Mouse (Mus musculus): ENCODE results near the gene Card9. TPM values are rescaled to one million over a fixed set of nuclear protein-coding genes. Genes with fewer than 3 reads are reported as not detected.

Card9 gene
- polyA plus RNA-seq, 1 experiment from 2014 or later = 0.50 TPM

GRCm38 (mm10) chr2:26325386-26326181 is 35.1 kb downstream of the Card9 start:
- no peak overlapping the region; the same call in 1 of the 2 replicates for H3K27ac ChIP-seq
- H3K36me3 ChIP-seq = peaks cover 87% of the 10 kb centered on the region
- WGBS = 68% methylated on average over 15 of the region's 15 CpGs
- no peaks in the 10 kb centered on the region for H3K4me1 ChIP-seq (replicated peaks)
- H3K4me2 ChIP-seq = no peak overlapping the region
- H3K4me3 ChIP-seq (replicated peaks) = no peak overlapping the region
- H3K27me3 ChIP-seq = no peaks in the 10 kb centered on the region
- H3K9ac ChIP-seq (replicated peaks) = no peak overlapping the region
- no peaks in the 10 kb centered on the region for H3K9me3 ChIP-seq
- ATAC-seq (ENCODE audit: insufficient number of reproducible peaks, insufficient read depth, low FRiP score, low TSS enrichment, low read depth) = peak; percentile 73

DNA sequence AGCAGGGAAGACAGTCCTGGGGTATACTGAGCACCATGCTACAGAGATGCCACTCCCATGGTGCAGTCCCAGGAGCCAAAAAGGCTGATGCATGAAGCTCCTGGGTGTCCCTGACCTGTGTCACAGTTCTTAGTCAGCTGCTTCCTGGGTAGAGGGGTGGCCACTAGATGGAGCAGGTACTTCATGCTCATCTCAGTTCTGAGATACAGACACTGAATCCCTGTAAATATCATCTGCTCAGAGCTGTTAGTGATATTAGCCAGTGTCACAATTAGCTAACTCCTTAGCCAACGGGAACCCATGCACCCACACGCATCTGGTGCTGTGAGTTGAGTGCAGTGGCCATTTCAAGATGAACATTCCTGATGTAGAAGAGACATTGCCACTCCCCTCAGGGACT is 35.8 kb downstream of the Card9 start:
- Histone ChIP-seq H3K27me3 (no peaks in the 10 kb centered on the region), H3K4me1 (replicated peaks) (no peaks in the 10 kb centered on the region), H3K36me3 (peaks cover 86% of the 10 kb centered on the region), H3K27ac (no peak overlapping the region), H3K9me3 (no peaks in the 10 kb centered on the region), H3K9ac (replicated peaks) (no peak overlapping the region), H3K4me2 (no peak overlapping the region), H3K4me3 (replicated peaks) (no peak overlapping the region)
- no peak for ATAC-seq (ENCODE audit: insufficient number of reproducible peaks, insufficient read depth, low FRiP score, low TSS enrichment, low read depth)
- 79% methylated on average over 2 of the region's 2 CpGs for WGBS

DNA sequence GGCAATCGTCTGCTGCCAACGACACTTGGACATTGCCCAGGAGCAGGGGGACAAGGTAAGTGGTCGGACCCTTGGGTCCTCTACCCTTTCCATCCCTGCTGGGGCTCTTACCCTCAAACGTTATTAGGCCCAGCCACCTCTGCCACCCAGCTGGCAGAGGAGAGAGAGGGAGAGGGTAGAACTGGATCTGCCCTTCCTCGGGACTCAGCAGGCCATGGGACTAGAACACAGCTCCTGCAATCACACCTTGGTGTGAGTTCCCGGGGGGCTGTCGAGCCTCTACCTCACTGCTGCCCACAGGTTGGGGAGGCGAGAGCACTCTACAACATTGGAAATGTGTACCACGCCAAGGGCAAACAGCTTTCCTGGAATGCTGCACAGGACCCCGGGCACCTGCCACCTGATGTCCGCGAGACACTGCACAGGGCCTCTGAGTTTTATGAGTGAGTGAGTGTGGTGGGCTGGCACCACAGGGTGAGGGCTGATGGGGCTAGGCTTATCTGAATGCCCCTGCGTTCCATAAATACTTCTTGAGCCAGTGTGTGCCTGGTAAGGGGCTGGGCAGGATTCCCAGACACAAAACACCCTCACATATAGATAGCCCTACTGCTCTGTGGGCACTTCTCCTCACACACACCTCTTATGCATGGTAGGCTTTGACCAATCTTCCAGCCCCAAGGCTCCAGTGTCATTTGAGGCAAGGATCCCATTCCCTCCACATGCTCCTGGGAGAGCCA is 37.0 kb downstream of the Card9 start:
- H3K4me2 ChIP-seq = no peak overlapping the region

GRCm38 (mm10) chr2:26320245-26321185 is 40.2 kb downstream of the Card9 start:
- Histone ChIP-seq H3K27ac (no peak overlapping the region), H3K4me3 (replicated peaks) (no peak overlapping the region), H3K27me3 (no peaks in the 10 kb centered on the region), H3K4me1 (replicated peaks) (peaks cover 34% of the 10 kb centered on the region), H3K4me2 (no peak overlapping the region), H3K9me3 (no peaks in the 10 kb centered on the region), H3K36me3 (peaks cover 64% of the 10 kb centered on the region), H3K9ac (replicated peaks) (no peak overlapping the region)
- no peak for ATAC-seq (ENCODE audit: insufficient number of reproducible peaks, insufficient read depth, low FRiP score, low TSS enrichment, low read depth)
- 92% methylated on average over 14 of the region's 14 CpGs for WGBS

More for the DNA sequence above, 37.0 kb downstream of the Card9 start:
- Histone ChIP-seq H3K9ac (replicated peaks) (no peak overlapping the region), H3K4me3 (replicated peaks) (no peak overlapping the region), H3K9me3 (no peaks in the 10 kb centered on the region), H3K4me1 (replicated peaks) (peaks cover 5% of the 10 kb centered on the region), H3K36me3 (peaks cover 84% of the 10 kb centered on the region), H3K27me3 (no peaks in the 10 kb centered on the region), H3K27ac (no peak overlapping the region)
- 90% methylated on average over 13 of the region's 13 CpGs for WGBS
- ATAC-seq (ENCODE audit: insufficient number of reproducible peaks, insufficient read depth, low FRiP score, low TSS enrichment, low read depth) = no peak

GRCm38 (mm10) chr2:26319519-26320244 is 41.0 kb downstream of the Card9 start:
- Histone ChIP-seq H3K27me3 (no peaks in the 10 kb centered on the region), H3K27ac (no peak overlapping the region), H3K9ac (replicated peaks) (no peak overlapping the region), H3K4me1 (replicated peaks) (peaks cover 41% of the 10 kb centered on the region), H3K4me2 (no peak overlapping the region), H3K4me3 (replicated peaks) (no peak overlapping the region), H3K36me3 (peaks cover 56% of the 10 kb centered on the region), H3K9me3 (no peaks in the 10 kb centered on the region)
- WGBS = 91% methylated on average over 13 of the region's 13 CpGs
- no peak for ATAC-seq (ENCODE audit: insufficient number of reproducible peaks, insufficient read depth, low FRiP score, low TSS enrichment, low read depth)

GRCm38 (mm10) chr2:26319109-26319508 is 41.6 kb downstream of the Card9 start:
- Histone ChIP-seq H3K9ac (replicated peaks) (no peak overlapping the region), H3K27ac (no peak overlapping the region), H3K4me3 (replicated peaks) (no peak overlapping the region), H3K4me1 (replicated peaks) (peaks cover 47% of the 10 kb centered on the region), H3K4me2 (no peak overlapping the region), H3K9me3 (no peaks in the 10 kb centered on the region), H3K36me3 (peaks cover 50% of the 10 kb centered on the region), H3K27me3 (no peaks in the 10 kb centered on the region)
- 94% methylated on average over 9 of the region's 9 CpGs for WGBS
- no peak for ATAC-seq (ENCODE audit: insufficient number of reproducible peaks, insufficient read depth, low FRiP score, low TSS enrichment, low read depth)

DNA sequence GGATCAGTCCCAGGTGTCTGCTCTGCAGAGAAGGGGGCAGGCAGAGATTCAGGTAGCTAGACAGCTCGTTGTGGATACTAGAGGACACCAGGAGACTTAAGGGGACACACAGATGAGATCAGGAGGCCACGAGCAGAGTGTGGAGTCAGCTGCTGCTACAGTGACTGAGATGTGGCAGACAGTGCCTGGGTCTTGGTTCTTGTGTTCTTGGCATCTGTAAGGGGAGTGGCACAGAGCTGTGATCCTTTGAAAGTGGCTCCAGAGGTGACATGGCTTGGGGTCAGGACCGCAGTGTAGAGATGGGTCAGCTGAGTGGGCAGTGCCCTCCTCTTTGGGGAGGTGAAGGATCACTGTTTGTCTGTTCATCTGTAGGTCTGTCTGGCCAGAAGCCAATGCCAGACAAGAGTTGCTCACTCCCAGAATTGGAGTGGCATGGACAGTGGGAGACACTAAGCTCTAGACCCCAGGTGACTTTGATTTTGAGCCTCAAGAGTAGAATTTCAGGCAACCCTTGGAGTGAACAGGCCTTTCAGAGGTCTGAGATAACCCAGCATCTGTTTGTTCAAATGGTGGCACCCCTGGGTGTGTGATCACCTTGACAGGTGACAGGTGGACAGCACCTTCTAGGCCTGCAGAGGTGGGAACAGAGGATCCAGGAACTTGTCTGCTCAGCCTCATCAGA is 42.6 kb downstream of the Card9 start:
- ATAC-seq (ENCODE audit: insufficient number of reproducible peaks, insufficient read depth, low FRiP score, low TSS enrichment, low read depth) = no peak
- 85% methylated on average over 3 of the region's 3 CpGs for WGBS
- Histone ChIP-seq H3K9ac (replicated peaks) (no peak overlapping the region), H3K27ac (no peak overlapping the region), H3K4me1 (replicated peaks) (peaks cover 55% of the 10 kb centered on the region), H3K27me3 (no peaks in the 10 kb centered on the region), H3K4me3 (replicated peaks) (no peak overlapping the region), H3K36me3 (peaks cover 40% of the 10 kb centered on the region), H3K9me3 (no peaks in the 10 kb centered on the region), H3K4me2 (peak overlapping the region; percentile 90)

- ATAC-seq (ENCODE audit: insufficient number of reproducible peaks, insufficient read depth, low FRiP score, low TSS enrichment, low read depth) = no peak
- Histone ChIP-seq H3K36me3 (peaks cover 33% of the 10 kb centered on the region), H3K27ac (peak overlapping the region; percentile 97), H3K4me3 (replicated peaks) (peak overlapping the region; percentile 89), H3K9ac (replicated peaks) (peak overlapping the region; percentile 93), H3K4me2 (peak overlapping the region; percentile 90), H3K4me1 (replicated peaks) (peaks cover 61% of the 10 kb centered on the region), H3K9me3 (no peaks in the 10 kb centered on the region), H3K27me3 (no peaks in the 10 kb centered on the region)
- WGBS = 68% methylated on average over 3 of the region's 3 CpGs
These were observed 43.3 kb downstream of the Card9 start for GRCm38 (mm10) chr2:26317371-26317770.

DNA sequence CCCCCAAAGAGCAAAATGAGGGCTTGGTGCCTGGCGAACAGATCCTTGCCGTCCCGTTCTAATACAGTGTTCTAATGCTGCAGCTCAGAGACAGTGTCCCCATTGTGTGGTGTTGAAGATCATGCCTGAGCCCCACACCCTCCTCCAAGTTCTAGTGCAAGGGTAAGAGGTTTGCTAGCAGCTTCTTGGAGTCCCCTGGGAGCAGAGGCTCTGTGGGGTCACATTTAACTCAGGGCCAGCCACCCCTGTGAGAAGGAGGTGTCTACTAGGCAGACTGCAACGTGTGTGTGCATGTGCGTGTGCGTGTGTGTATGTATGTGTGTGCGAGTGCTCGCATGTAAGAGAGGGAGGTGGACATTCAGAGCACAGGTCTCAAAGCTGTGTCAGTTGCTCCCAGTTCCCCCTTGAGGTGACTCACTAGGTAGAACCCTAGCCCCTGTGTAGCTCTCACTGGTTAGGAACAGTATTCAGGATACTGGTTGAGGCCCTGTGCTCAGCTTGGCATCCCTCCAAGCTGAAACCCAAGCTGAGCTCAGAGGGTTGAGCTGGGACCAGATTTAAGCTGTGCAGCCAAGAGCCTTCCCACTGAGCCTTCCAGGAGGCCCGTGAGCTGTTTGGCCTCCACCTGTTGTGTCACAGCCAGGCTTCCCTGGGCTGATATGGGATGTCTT is 44.0 kb downstream of the Card9 start:
- no peaks in the 10 kb centered on the region for H3K9me3 ChIP-seq
- no peaks in the 10 kb centered on the region for H3K27me3 ChIP-seq
- peaks cover 26% of the 10 kb centered on the region; the same call in 1 of the 2 replicates for H3K36me3 ChIP-seq
- peaks cover 64% of the 10 kb centered on the region for H3K4me1 ChIP-seq (replicated peaks)
- WGBS = 61% methylated on average over 9 of the region's 9 CpGs
- peak overlapping the region; percentile 89 for H3K4me3 ChIP-seq (replicated peaks)
- ATAC-seq (ENCODE audit: insufficient number of reproducible peaks, insufficient read depth, low FRiP score, low TSS enrichment, low read depth) = peak; percentile 22; the same call in 1 of the 2 replicates
- peak overlapping the region; percentile 90 for H3K4me2 ChIP-seq
- peak overlapping the region; percentile 97 for H3K27ac ChIP-seq
- H3K9ac ChIP-seq (replicated peaks) = peak overlapping the region; percentile 93
